Mouse (Mus musculus) lung, embryonic 14.5 days (tissue): ENCODE results near the gene Foxk1. TPM values are rescaled to one million over a fixed set of nuclear protein-coding genes. Genes with fewer than 3 reads are reported as not detected.

Experiments
- ATAC-seq: fragments of 200-750 bp; cut with Nextera tagmentation; 2 replicates; pipeline ENCODE4 v1.8.0; 2017; ENCODE audit warnings: mild to moderate bottlenecking, moderate TSS enrichment, moderate library complexity; ENCODE audit not compliant: insufficient read depth
- DNase-seq: peaks from one replicate; pipeline ENCODE4 v3.0.0-alpha.2; 2015
- H3K27ac ChIP-seq: fragments of 300-500 bp; sonication (generic); 2 replicates; pipeline ENCODE4 v1.5.1; 2014; ENCODE audit warnings: low read depth, mild to moderate bottlenecking, moderate library complexity
- H3K27me3 ChIP-seq: fragments of 300-500 bp; sonication (generic); 2 replicates; pipeline ENCODE4 v1.6.1; 2014; ENCODE audit warnings: low read length, control low read depth; ENCODE audit not compliant: insufficient read depth
- H3K36me3 ChIP-seq: fragments of 300-500 bp; sonication (generic); 2 replicates; pipeline ENCODE4 v1.6.1; 2014; ENCODE audit warnings: control low read depth; ENCODE audit not compliant: insufficient read depth
- H3K4me1 ChIP-seq: fragments of 300-500 bp; sonication (generic); 2 replicates; pipeline ENCODE4 v1.6.1; 2014; ENCODE audit warnings: antibody characterized with exemption, control low read depth; ENCODE audit not compliant: insufficient read depth
- H3K4me2 ChIP-seq: fragments of 300-500 bp; sonication (generic); 2 replicates; pipeline ENCODE4 v1.6.1; 2014; ENCODE audit warnings: mild to moderate bottlenecking
- H3K4me3 ChIP-seq: fragments of 300-500 bp; sonication (generic); 2 replicates; pipeline ENCODE4 v1.5.1; 2014; ENCODE audit warnings: low read depth, low read length
- H3K9ac ChIP-seq: fragments of 300-500 bp; sonication (generic); 2 replicates; pipeline ENCODE4 v1.6.1; 2014
- H3K9me3 ChIP-seq: fragments of 300-500 bp; sonication (generic); 2 replicates; pipeline ENCODE4 v1.6.1; 2016; ENCODE audit warnings: low read depth, low read length, control low read depth
- CTCF ChIP-seq: IDR thresholded peaks from 2 replicates; pipeline ENCODE4 v1.5.1; 2016; ENCODE audit warnings: antibody characterized with exemption, low read depth
- WGBS: fragments of 180-500 bp; shearing (Covaris S2); extraction: QIAGEN DNeasy Blood & Tissue Kit; methylation state at CpG from one replicate; pipeline ENCODE4 v1.1.7; 2014; 5-methylcytosine and 5-hydroxymethylcytosine counted together
- polyA plus RNA-seq: library from polyadenylated mRNA; unstranded; fragments of >200 nt; fragmentation: Nextera tagmentation; extraction: Ambion mirVana; gene quantifications from 2 replicates; pipeline ENCODE4 v1.2.1, GENCODE M21; 2014

Gene Foxk1
- polyA plus RNA-seq, 1 experiment from 2014 or later = 7.9 TPM

DNA sequence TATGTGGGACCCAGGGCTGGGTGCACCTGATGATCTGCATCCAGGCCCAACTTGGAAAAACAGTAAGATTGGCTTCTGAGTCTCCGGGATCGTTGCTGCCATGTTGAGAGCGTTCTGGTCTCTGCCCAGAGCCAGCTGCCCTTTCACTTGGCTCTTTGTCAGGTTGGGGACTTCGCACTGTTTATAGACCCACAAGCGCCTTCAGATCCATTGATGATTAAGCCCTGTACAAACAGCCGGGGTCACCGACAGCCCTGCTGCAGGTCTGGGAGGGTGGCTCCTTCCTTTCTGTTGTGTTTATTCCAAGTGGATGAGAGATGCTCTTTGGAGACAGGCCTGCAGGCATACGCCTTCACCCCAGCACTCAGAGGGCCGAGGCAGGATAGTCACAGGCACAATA lies 16.6 kb downstream of the Foxk1 start:
- no peaks in the 10 kb centered on the region for H3K9me3 ChIP-seq
- no peak overlapping the region for H3K9ac ChIP-seq
- peaks cover 17% of the 10 kb centered on the region for H3K4me1 ChIP-seq
- DNase-seq (no peak), ATAC-seq (no peak)
- 57% methylated on average over 9 of the region's 9 CpGs for WGBS
- H3K27ac ChIP-seq = no peak overlapping the region
- no peak overlapping the region for H3K4me2 ChIP-seq
- H3K4me3 ChIP-seq = no peak overlapping the region
- peaks cover 25% of the 10 kb centered on the region for H3K36me3 ChIP-seq
- no peak for TF ChIP-seq CTCF
- H3K27me3 ChIP-seq = no peaks in the 10 kb centered on the region

- Histone ChIP-seq H3K4me2 (no peak overlapping the region), H3K9me3 (no peaks in the 10 kb centered on the region), H3K4me3 (no peak overlapping the region), H3K9ac (no peak overlapping the region), H3K36me3 (peaks cover 25% of the 10 kb centered on the region), H3K4me1 (peaks cover 17% of the 10 kb centered on the region), H3K27me3 (no peaks in the 10 kb centered on the region), H3K27ac (no peak overlapping the region)
- DNase-seq (no peak), ATAC-seq (no peak)
- 85% methylated on average over 4 of the region's 4 CpGs for WGBS
- TF ChIP-seq CTCF = no peak
Observed at GRCm38 (mm10) chr5:142418419-142418818, 17.1 kb downstream of the Foxk1 start.

GRCm38 (mm10) chr5:142420317-142420716 lies 19.0 kb downstream of the Foxk1 start:
- no peak overlapping the region for H3K9ac ChIP-seq
- WGBS = 75% methylated on average over 4 of the region's 4 CpGs
- H3K4me1 ChIP-seq = peaks cover 29% of the 10 kb centered on the region
- ATAC-seq (no peak), DNase-seq (no peak)
- peaks cover 21% of the 10 kb centered on the region for H3K36me3 ChIP-seq
- no peak overlapping the region for H3K4me2 ChIP-seq
- no peaks in the 10 kb centered on the region for H3K27me3 ChIP-seq
- no peaks in the 10 kb centered on the region for H3K9me3 ChIP-seq
- no peak for TF ChIP-seq CTCF
- H3K4me3 ChIP-seq = no peak overlapping the region
- no peak overlapping the region for H3K27ac ChIP-seq

DNA sequence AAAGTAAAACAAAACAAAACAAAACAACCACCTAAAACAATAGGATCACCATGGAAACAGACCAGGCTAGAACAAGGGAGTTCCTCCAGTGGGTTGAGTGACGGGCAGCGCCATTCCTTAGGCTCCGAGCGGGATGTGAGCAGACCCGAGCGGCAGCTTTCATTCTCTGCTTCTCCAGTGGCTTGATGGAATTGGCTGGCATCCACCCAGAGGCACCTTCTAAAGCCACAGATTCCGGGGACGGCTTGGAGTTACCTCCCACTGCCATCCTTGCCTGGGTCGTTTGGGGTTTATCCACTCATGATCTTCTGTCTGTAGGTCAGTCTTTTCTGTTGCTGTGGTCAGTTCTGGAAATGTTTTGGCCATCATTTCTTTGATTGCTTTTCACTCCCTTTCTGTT lies 19.6 kb downstream of the Foxk1 start:
- Histone ChIP-seq H3K36me3 (peaks cover 21% of the 10 kb centered on the region), H3K9ac (no peak overlapping the region), H3K27me3 (no peaks in the 10 kb centered on the region), H3K27ac (no peak overlapping the region), H3K4me3 (no peak overlapping the region), H3K4me1 (peaks cover 33% of the 10 kb centered on the region), H3K4me2 (no peak overlapping the region), H3K9me3 (no peaks in the 10 kb centered on the region)
- TF ChIP-seq CTCF = no peak
- DNase-seq = no peak
- no peak for ATAC-seq
- WGBS = 83% methylated on average over 9 of the region's 9 CpGs

DNA sequence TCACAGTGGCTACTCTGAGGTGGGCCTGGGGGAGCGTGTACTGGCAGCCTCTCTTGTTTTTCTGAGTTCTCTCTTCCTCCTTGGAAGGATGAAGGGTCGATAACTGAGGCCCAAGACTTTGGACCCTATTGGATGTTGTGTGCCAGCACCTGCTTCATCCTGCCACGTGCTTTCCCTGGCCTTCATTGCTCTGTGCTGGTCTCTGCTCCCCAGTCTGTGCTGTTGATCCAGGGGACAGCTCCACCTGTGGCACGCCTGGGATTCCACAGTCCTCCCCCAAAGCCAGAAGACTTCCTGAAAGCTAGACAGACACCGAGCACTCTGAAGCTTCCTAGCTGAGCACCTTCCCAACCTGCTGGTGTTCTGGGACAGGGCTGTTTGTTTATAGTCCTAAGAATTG lies 20.6 kb downstream of the Foxk1 start:
- H3K4me2 ChIP-seq = no peak overlapping the region
- no peak overlapping the region for H3K4me3 ChIP-seq
- H3K27me3 ChIP-seq = no peaks in the 10 kb centered on the region
- H3K4me1 ChIP-seq = peaks cover 23% of the 10 kb centered on the region
- no peak for TF ChIP-seq CTCF
- H3K36me3 ChIP-seq = peaks cover 21% of the 10 kb centered on the region
- DNase-seq = no peak
- WGBS = 80% methylated on average over 5 of the region's 5 CpGs
- H3K27ac ChIP-seq = no peak overlapping the region
- no peaks in the 10 kb centered on the region for H3K9me3 ChIP-seq
- ATAC-seq = no peak
- H3K9ac ChIP-seq = no peak overlapping the region

DNA sequence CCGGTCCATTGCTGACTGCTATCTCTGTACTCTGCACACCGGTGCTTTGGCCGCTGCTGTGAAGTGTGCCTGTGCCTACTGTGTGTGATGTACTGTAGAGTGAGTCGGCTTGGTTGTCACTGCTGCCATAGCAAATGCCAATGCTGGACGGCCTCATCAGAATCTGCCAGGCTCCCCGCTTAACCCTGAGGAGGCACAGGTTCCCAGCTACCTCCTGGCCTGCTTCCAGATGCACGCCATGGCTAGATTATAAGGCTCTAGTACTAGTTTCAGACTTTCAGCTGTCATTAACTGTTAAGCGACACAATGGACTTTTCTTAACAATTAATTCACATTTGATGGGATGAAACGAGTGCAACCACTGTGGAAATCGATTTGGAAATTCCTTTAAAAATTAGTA lies 21.8 kb downstream of the Foxk1 start:
- ATAC-seq = no peak
- TF ChIP-seq CTCF = no peak
- H3K27ac ChIP-seq = no peak overlapping the region
- 88% methylated on average over 10 of the region's 10 CpGs for WGBS
- H3K4me1 ChIP-seq = peaks cover 19% of the 10 kb centered on the region
- no peaks in the 10 kb centered on the region for H3K9me3 ChIP-seq
- H3K36me3 ChIP-seq = peaks cover 26% of the 10 kb centered on the region
- no peaks in the 10 kb centered on the region for H3K27me3 ChIP-seq
- H3K4me2 ChIP-seq = no peak overlapping the region
- H3K4me3 ChIP-seq = no peak overlapping the region
- DNase-seq = no peak
- H3K9ac ChIP-seq = no peak overlapping the region

- Histone ChIP-seq H3K9me3 (no peaks in the 10 kb centered on the region), H3K36me3 (peaks cover 21% of the 10 kb centered on the region), H3K27ac (peak overlapping the region; percentile 92; the same call in 1 of the 2 replicates), H3K27me3 (no peaks in the 10 kb centered on the region), H3K4me3 (no peak overlapping the region), H3K9ac (no peak overlapping the region), H3K4me1 (peaks cover 19% of the 10 kb centered on the region), H3K4me2 (no peak overlapping the region)
- TF ChIP-seq CTCF = no peak
- no peak for ATAC-seq
- no peak for DNase-seq
- 61% methylated on average over 3 of the region's 3 CpGs for WGBS
Observed at GRCm38 (mm10) chr5:142423701-142424100, 22.4 kb downstream of the Foxk1 start.
